Mouse (Mus musculus) spleen, adult 18-20 months (tissue): ENCODE data around the gene Olfr1284.
"Not testable (repeated sequence)": the region's sequence is repeated elsewhere in the genome, so short reads cannot be mapped to it uniquely, and the experiment has no call there.

Experiments
- DNase-seq, 2 experiments: peaks; one replicate each; pipeline ENCODE4 v3.0.0; 2022; ENCODE audit warnings: mixed read lengths in 2 of 2

Olfr1284 gene

DNA sequence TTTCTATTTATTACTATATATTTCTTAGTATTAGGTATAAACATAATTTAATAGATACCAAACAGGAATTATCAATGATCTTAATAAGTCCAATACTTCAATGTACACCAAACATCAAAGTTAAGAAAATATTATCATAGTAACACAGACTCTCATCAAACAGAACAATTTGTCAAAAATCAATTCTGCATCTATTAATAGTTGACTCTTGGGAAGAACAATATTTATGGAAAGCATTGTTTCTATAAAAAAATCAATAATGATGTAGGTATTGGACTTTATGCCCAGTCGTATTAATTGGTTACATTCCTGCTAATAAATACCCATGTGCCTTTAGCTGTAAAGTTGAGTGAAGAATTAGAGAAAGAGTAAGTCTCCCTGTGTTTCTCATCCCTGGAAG, at the start of gene Olfr1284:
Gene Olfr1284, plus strand, starts transcription at position 301 of the 400 bp plus-strand sequence.
- DNase-seq = no peak

DNA sequence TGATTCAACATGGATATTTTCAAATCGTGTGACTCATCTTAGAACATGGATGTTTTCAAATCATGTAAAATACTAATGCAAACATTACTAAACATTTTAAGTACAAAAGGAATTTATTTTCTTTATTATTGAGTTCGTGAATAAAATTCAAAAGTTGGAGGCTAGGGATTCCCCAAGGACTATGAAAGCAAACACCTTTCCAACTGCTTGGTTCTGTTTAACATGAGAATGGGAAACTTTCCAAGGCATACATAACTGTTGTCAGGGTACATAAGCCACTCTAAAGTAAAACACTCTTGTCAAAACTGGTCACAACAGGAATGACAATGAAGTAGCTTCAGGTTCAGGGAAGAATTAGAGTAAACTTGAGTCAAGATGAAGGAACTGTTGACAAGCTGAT, 49.1 kb upstream of the Olfr1284 start, which contains the start of gene Olfr1281:
Gene Olfr1281, plus strand, starts transcription at position 301 of the 400 bp plus-strand sequence.
- no peak for DNase-seq

DNA sequence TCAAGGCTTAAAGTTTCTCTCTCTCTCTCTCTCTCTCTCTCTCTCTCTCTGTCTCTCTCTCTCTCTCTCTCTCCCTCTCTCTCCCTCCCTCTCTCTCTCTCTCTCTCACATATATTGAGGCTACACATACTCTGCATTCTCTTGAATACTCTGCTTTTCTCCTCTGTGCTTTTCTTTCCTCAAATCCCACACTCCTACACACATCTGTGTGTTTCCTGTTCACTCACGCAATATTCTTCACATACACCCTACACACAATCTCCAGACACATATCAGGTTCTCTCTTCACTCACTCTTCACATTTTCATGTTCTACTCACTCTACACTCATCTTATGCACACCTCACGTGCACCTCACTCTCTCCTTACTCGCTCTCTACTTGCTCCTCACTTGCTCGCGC, 41.6 kb upstream of the Olfr1284 start:
- DNase-seq = not testable (repeated sequence)

DNA sequence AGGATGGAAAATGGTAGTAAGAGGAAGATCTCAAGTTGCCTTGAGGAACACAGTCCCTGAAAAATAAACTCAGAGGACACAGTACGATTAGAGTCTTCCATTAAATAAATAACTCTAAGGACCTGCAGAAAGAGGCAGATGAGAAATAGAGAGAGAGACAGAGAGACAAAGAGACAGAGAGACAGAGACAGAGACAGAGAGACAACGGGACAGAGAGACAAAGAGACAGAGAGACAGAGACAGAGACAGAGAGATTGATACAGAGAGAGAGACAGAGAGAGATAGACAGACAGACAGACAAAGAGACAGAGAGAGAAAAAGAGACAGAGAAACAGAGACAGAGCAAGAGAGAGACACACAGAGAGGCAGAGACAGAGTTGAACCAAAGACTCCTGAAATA, 39.3 kb upstream of the Olfr1284 start, which contains the start of gene Olfr1282:
Gene Olfr1282, minus strand, starts transcription at position 101 of the 400 bp plus-strand sequence.
- no peak for DNase-seq

DNA sequence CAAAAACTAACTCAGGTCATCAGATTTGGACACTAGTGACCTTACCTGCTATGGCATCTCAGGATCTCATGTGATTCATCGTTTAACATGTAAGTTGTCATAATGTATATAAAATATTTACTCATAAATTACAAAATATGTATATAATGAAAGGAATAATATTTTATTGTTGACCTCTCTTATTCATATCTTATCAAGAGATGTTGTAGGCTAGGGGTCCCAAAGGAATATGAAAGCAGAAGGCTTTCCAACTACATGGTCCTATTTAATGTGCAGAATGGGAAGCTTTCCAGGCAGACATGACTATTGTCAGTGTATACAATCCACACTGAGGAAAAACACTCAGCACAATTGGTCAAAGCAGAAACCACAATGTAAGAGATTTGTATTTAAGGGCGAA, 8.8 kb upstream of the Olfr1284 start, which contains the start of gene Olfr1283:
Gene Olfr1283, plus strand, starts transcription at position 301 of the 400 bp plus-strand sequence.
- no peak for DNase-seq

DNA sequence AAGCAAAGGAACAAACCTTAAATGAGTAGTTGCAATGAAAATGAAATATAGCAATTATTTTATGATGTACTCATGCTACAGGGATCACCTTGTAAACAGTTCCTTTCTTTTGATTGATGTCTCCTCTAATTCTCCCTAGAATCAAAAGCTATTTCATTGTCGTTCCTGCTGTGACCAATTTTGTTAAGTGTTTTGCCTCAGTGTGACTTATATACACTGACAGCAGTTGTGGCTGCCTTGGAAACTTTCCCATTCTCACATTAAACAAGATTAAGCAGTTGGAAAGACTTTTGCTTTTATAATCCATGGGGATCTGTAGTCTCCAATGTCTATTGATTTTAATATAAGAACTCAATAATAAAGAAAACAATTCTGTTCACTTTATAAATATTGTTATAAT, 47.6 kb downstream of the Olfr1284 start, which contains the start of gene Olfr1286:
Gene Olfr1286, minus strand, starts transcription at position 185 of the 400 bp plus-strand sequence.
- DNase-seq = no peak
